Mouse (Mus musculus) olfactory bulb, adult 2 months (tissue): ENCODE results near the gene Fkbpl. TPM values are rescaled to one million over a fixed set of nuclear protein-coding genes. Genes with fewer than 3 reads are reported as not detected.

Source experiments
- H3K27ac ChIP-seq: fragments of 200-500 bp; 2 replicates; pipeline ENCODE4 v1.5.1; 2012; ENCODE audit warnings: low read depth, low read length; ENCODE audit not compliant: insufficient read depth
- H3K4me1 ChIP-seq: fragments of 200-500 bp; 2 replicates; pipeline ENCODE4 v1.6.1; 2012; ENCODE audit warnings: low read length; ENCODE audit not compliant: control insufficient read depth, insufficient read depth
- H3K4me3 ChIP-seq: fragments of 200-500 bp; 2 replicates; pipeline ENCODE4 v1.5.1; 2012; ENCODE audit warnings: mild to moderate bottlenecking, low read depth, low read length, moderate library complexity; ENCODE audit not compliant: insufficient read depth
- CTCF ChIP-seq: fragments of 200-500 bp; IDR thresholded peaks from 2 replicates; pipeline ENCODE4 v1.5.1; 2012; ENCODE audit warnings: low read depth, mild to moderate bottlenecking, low read length, moderate library complexity; ENCODE audit not compliant: insufficient read depth
- POLR2A ChIP-seq: fragments of 200-500 bp; IDR thresholded peaks from 2 replicates; pipeline ENCODE4 v1.6.1; 2012; ENCODE audit warnings: mild to moderate bottlenecking, low read depth, low read length, moderate library complexity; ENCODE audit not compliant: insufficient read depth
- WGBS: fragments of 180-500 bp; shearing (Covaris S2); methylation state at CpG from one replicate; pipeline ENCODE4 v1.1.7; 2018; 5-methylcytosine and 5-hydroxymethylcytosine counted together
- polyA plus RNA-seq: library from polyadenylated mRNA; stranded (reverse); fragments of >200 nt; gene quantifications from 2 replicates; pipeline ENCODE4 v1.2.4, GENCODE M21; 2012; ENCODE audit warnings: low replicate concordance; ENCODE audit not compliant: missing spikeins, insufficient read depth, insufficient read length

Fkbpl gene
- polyA plus RNA-seq, 1 experiment: not detected

- TF ChIP-seq CTCF: no peak
- no peak for TF ChIP-seq POLR2A
- Histone ChIP-seq H3K27ac (no peak overlapping the region), H3K4me1 (peaks cover 34% of the 10 kb centered on the region), H3K4me3 (no peak overlapping the region)
- 82% methylated on average over 10 of the region's 10 CpGs for WGBS
Observed at GRCm38 (mm10) chr17:34652546-34652945, 8.0 kb downstream of the Fkbpl start.

GRCm38 (mm10) chr17:34652985-34653384, 8.4 kb downstream of the Fkbpl start:
- WGBS: 91% methylated on average over 8 of the region's 8 CpGs
- Histone ChIP-seq H3K27ac (no peak overlapping the region), H3K4me1 (peaks cover 33% of the 10 kb centered on the region), H3K4me3 (no peak overlapping the region)
- TF ChIP-seq CTCF (no peak), POLR2A (no peak)

- 62% methylated on average over 9 of the region's 9 CpGs for WGBS
- Histone ChIP-seq H3K4me1 (peaks cover 26% of the 10 kb centered on the region), H3K4me3 (no peak overlapping the region), H3K27ac (no peak overlapping the region)
- TF ChIP-seq POLR2A: no peak
- TF ChIP-seq CTCF: peak; percentile 25
Observed at GRCm38 (mm10) chr17:34653746-34654285, 9.3 kb downstream of the Fkbpl start.

GRCm38 (mm10) chr17:34654392-34654791, 9.8 kb downstream of the Fkbpl start:
- TF ChIP-seq POLR2A: no peak
- TF ChIP-seq CTCF: no peak
- Histone ChIP-seq H3K4me3 (no peak overlapping the region), H3K4me1 (peaks cover 26% of the 10 kb centered on the region), H3K27ac (no peak overlapping the region)
- WGBS: 91% methylated on average over 13 of the region's 13 CpGs

DNA sequence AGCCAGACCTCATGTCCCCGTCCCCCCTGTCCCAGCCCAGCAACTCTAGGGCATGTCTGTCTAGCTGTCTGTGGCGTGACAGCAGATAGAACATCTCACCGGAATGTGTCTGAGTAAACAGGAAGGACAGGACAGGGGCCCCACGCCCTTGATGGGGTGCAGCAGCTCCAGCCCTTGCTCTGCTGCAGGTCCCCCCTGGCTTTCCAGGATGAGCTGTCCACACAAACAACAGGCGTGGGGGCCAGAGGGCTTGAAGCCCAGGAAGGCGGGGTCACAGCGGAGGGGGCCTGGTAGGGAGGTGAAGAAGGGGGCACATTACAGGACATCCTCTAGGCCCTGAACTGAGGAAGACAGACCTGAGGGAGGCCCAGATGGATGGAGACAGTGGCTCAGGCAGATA, 10.6 kb downstream of the Fkbpl start:
- Histone ChIP-seq H3K4me1 (peaks cover 26% of the 10 kb centered on the region), H3K27ac (0 out of 2 replicates have a peak overlapping the region, but pooled peaks have one; percentile 21), H3K4me3 (no peak overlapping the region)
- TF ChIP-seq POLR2A (no peak), CTCF (no peak)
- WGBS: 76% methylated on average over 7 of the region's 7 CpGs

- no peak for TF ChIP-seq POLR2A
- TF ChIP-seq CTCF: 0 out of 2 replicates have a peak, but pooled peaks have one; percentile 5
- 28% methylated on average over 4 of the region's 4 CpGs for WGBS
- Histone ChIP-seq H3K4me3 (no peak overlapping the region), H3K27ac (peak overlapping the region; percentile 48; the same call in 1 of the 2 replicates), H3K4me1 (peaks cover 28% of the 10 kb centered on the region)
Observed at GRCm38 (mm10) chr17:34655581-34655991, 11.0 kb downstream of the Fkbpl start.

DNA sequence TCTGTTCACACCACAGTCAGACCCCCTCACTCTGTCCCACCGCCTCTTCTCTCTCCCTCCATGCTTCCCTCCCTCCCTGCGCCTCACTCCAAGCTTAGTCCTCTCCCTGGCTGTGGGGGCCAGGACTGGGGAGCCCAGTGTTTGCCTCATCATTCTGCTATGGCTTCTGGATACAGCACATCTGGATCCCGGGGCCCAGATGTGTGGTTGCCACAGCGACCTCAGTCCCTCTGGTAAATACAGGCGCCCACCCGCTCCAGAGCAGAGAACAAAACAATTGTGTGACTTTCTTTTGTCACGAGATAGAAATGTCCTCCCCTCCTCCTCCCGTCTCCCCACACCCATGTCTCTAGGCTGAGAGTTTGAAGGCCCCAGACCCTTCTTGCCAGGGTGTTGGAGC, 12.1 kb downstream of the Fkbpl start:
- peaks cover 36% of the 10 kb centered on the region for H3K4me1 ChIP-seq
- no peak overlapping the region for H3K4me3 ChIP-seq
- H3K27ac ChIP-seq: no peak overlapping the region
- no peak for TF ChIP-seq POLR2A
- no peak for TF ChIP-seq CTCF
- WGBS: 54% methylated on average over 8 of the region's 8 CpGs

GRCm38 (mm10) chr17:34657271-34657670, 12.7 kb downstream of the Fkbpl start:
- Histone ChIP-seq H3K4me1 (peaks cover 36% of the 10 kb centered on the region), H3K4me3 (no peak overlapping the region), H3K27ac (no peak overlapping the region)
- no peak for TF ChIP-seq CTCF
- no peak for TF ChIP-seq POLR2A
- WGBS: 44% methylated on average over 2 of the region's 2 CpGs

DNA sequence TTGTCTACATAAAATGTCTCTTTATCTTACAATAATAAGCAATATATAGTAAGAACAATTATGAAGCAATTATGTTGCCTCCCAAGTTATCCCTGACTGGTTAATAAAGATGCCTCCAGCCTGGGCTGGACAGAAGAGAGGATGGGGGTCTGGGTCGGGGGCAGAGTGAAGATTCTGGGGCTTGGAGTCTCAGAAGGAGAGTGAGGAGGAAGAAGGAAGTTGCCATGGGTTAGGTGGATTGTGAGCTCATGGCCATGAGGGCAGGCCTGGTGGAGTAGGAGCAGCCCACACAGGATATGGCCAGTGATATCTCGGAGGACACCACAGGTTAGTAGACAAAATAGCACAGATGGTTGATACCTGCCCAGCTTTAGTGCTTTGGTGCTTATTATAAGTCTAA, 13.6 kb downstream of the Fkbpl start:
- H3K4me3 ChIP-seq: no peak overlapping the region
- no peak overlapping the region for H3K27ac ChIP-seq
- TF ChIP-seq CTCF: no peak
- TF ChIP-seq POLR2A: no peak
- peaks cover 36% of the 10 kb centered on the region for H3K4me1 ChIP-seq
- WGBS: 82% methylated on average over 2 of the region's 2 CpGs

DNA sequence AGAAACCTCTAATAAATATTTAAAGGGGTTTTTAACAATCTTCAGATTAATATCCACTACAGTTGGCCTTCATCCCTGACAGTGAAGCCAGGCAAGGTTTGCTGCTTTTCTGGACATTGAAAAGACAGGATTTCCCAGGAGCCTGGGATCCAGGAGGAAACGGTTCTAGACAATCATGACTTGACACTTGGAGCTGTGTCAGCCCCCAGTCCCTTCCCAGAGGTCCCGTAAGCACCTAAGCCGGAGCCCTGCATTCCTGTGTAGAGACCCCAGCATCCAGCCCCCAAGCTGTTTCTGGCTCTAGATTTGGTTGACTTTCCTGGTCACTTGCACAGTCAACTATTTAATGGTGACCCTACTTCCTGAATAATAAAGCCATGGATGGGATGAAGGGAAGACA, 14.0 kb downstream of the Fkbpl start:
- 74% methylated on average over 3 of the region's 3 CpGs for WGBS

More for the DNA sequence above, 14.0 kb downstream of the Fkbpl start:
- Histone ChIP-seq H3K4me3 (no peak overlapping the region), H3K4me1 (peaks cover 36% of the 10 kb centered on the region), H3K27ac (no peak overlapping the region)
- no peak for TF ChIP-seq CTCF
- TF ChIP-seq POLR2A: no peak
